Mouse (Mus musculus): ENCODE results near the gene Rbm44. TPM values are rescaled to one million over a fixed set of nuclear protein-coding genes. Genes with fewer than 3 reads are reported as not detected.
A peak's percentile ranks its signal among the peaks of the same experiment; 100 is the strongest.

Rbm44 gene
- polyA plus RNA-seq, 2 experiments = 0.95 to 1.4 TPM

DNA sequence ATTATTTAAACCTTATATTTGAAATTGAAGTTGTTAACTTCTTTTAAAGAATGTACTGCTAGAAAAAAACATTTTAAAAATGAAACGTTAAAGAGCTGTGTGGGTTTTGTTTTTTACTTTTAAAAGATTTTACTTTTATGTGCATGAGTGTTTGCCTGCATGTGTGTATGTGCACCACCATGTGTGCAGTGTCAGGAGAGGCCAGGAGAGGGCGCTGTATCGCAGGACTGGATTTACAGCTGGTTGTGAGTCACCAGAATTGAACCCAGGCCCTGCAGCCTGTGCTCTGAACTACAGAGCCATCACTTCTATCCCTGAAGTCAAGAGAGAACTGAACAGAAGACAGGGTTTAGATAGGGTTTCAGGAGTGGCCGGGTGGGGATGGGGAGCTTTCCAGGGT, 16.0 kb upstream of the Rbm44 start:
- Histone ChIP-seq H3K27me3 (ENCODE audit: control insufficient read depth, insufficient read depth, low read length) (no peaks in the 10 kb centered on the region), H3K9ac (replicated peaks) (no peak overlapping the region), H3K4me1 (replicated peaks; ENCODE audit: control insufficient read depth in 2 of 2, insufficient read depth in 2 of 2, low read length in 1 of 2) (no peaks in the 10 kb centered on the region), H3K4me3 (ENCODE audit: insufficient read depth in 1 of 2, low read depth in 2 of 2, low read length in 2 of 2) (no peak overlapping the region), H3K4me2 (ENCODE audit: low read depth) (no peak overlapping the region), H3K27ac (no peak overlapping the region), H3K36me3 (replicated peaks; ENCODE audit: control insufficient read depth, insufficient read depth, low read depth) (no peaks in the 10 kb centered on the region), H3K9me3 (ENCODE audit: control insufficient read depth, low read length) (no peaks in the 10 kb centered on the region)
- 71% methylated on average over 4 of the region's 4 CpGs for WGBS (ENCODE audit: insufficient replicate concordance)
- TF ChIP-seq EP300 (IDR thresholded peaks at IDR 0.05; ENCODE audit: low read depth) = no peak
- peak; percentile 40; the same call in 1 of the 2 replicates for TF ChIP-seq CTCF (IDR thresholded peaks at IDR 0.05; ENCODE audit: low read depth)
- no peak for ATAC-seq (ENCODE audit: insufficient read depth)
- DNase-seq (ENCODE audit: low read depth in 3 of 3, low spot score in 3 of 3) = no peak

DNA sequence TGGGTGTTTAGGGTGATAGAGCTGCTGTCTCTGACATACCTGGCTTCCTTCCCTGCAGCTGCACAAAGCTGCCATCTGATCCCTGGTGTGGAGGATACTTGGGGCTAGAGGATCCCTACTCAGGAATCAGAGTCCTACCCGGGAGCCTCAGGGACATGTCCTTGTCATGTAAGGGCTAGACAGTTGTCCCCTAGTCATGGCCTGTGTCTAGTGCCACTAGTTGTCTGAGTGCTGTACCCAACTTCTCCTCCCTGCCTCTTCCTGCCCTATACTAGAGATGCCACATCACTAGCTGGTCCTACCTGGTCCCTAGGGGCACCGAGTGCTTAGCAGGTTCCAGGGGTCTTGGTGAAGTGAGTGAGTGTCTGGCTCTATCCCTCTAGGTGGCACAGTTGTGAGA, 7.9 kb upstream of the Rbm44 start:
- ATAC-seq (ENCODE audit: insufficient read depth) (no peak), DNase-seq (ENCODE audit: low read depth in 3 of 3, low spot score in 3 of 3) (no peak)
- H3K27ac ChIP-seq = no peak overlapping the region
- TF ChIP-seq EP300 (IDR thresholded peaks at IDR 0.05; ENCODE audit: low read depth) = no peak
- no peaks in the 10 kb centered on the region for H3K27me3 ChIP-seq (ENCODE audit: control insufficient read depth, insufficient read depth, low read length)
- H3K9ac ChIP-seq (replicated peaks) = no peak overlapping the region
- WGBS (ENCODE audit: insufficient replicate concordance) = 45% methylated on average over 2 of the region's 2 CpGs
- H3K4me1 ChIP-seq (replicated peaks; ENCODE audit: control insufficient read depth in 2 of 2, insufficient read depth in 2 of 2, low read length in 1 of 2) = no peaks in the 10 kb centered on the region
- no peaks in the 10 kb centered on the region for H3K36me3 ChIP-seq (replicated peaks; ENCODE audit: control insufficient read depth, insufficient read depth, low read depth)
- no peaks in the 10 kb centered on the region for H3K9me3 ChIP-seq (ENCODE audit: control insufficient read depth, low read length)
- H3K4me3 ChIP-seq (ENCODE audit: insufficient read depth in 1 of 2, low read depth in 2 of 2, low read length in 2 of 2) = no peak overlapping the region
- no peak overlapping the region for H3K4me2 ChIP-seq (ENCODE audit: low read depth)

DNA sequence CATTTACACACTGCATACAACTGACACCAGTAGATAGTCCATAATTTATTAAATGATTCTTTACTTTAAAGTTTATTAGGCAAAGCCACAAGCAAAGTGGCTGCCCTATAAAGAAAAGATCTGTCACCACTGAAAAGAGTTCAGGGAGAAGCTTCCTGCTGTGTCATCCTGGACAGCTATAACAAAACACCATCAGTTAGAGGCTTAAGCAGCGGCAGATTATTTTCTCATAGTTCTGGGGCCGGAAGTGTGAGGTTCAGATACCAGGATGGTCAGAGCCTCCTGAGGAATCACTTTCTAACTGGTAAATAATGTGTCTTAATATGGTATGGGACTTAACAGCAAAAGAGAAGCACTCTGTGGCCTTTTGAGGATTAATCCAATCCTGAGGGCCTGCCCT, 6.6 kb downstream of the Rbm44 start:
- DNase-seq (ENCODE audit: low read depth in 3 of 3, low spot score in 3 of 3) (no peak), ATAC-seq (ENCODE audit: insufficient read depth) (no peak)
- no peak overlapping the region for H3K4me2 ChIP-seq (ENCODE audit: low read depth)
- no peak for TF ChIP-seq CTCF (IDR thresholded peaks at IDR 0.05; ENCODE audit: low read depth)
- no peak for TF ChIP-seq EP300 (IDR thresholded peaks at IDR 0.05; ENCODE audit: low read depth)
- H3K9me3 ChIP-seq (ENCODE audit: control insufficient read depth, low read length) = no peaks in the 10 kb centered on the region
- WGBS (ENCODE audit: insufficient replicate concordance) = 26% methylated on average over 2 of the region's 2 CpGs
- no peaks in the 10 kb centered on the region for H3K4me1 ChIP-seq (replicated peaks; ENCODE audit: control insufficient read depth in 2 of 2, insufficient read depth in 2 of 2, low read length in 1 of 2)
- H3K27ac ChIP-seq = no peak overlapping the region
- no peak overlapping the region for H3K4me3 ChIP-seq (ENCODE audit: insufficient read depth in 1 of 2, low read depth in 2 of 2, low read length in 2 of 2)
- H3K36me3 ChIP-seq (replicated peaks; ENCODE audit: control insufficient read depth, insufficient read depth, low read depth) = no peaks in the 10 kb centered on the region
- H3K9ac ChIP-seq (replicated peaks) = no peak overlapping the region
- no peaks in the 10 kb centered on the region for H3K27me3 ChIP-seq (ENCODE audit: control insufficient read depth, insufficient read depth, low read length)

DNA sequence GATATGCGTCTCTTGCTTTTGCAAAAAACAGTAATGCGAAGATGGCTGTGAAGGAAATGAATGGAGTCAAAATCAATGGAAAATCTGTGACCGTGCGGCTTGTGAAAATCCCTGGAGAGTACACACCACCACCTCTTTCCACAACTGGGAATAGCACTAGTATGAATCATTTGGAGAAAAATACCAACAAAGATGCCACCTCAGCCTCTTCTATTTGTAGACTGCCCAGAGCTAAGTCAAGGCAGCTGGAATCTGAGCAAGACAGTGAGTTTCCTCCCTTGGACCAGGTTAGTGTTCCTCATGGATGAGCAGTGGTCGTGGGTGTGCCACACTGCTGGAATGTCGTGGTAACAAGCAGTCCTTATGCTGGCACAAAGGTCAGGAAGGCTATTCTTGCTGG, 21.9 kb downstream of the Rbm44 start:
- H3K9ac ChIP-seq (replicated peaks) = no peak overlapping the region
- no peaks in the 10 kb centered on the region for H3K36me3 ChIP-seq (replicated peaks; ENCODE audit: control insufficient read depth, insufficient read depth, low read depth)
- DNase-seq (ENCODE audit: low read depth in 3 of 3, low spot score in 3 of 3) (no peak), ATAC-seq (ENCODE audit: insufficient read depth) (no peak)
- H3K27ac ChIP-seq = no peak overlapping the region
- TF ChIP-seq EP300 (IDR thresholded peaks at IDR 0.05; ENCODE audit: low read depth) (no peak), CTCF (IDR thresholded peaks at IDR 0.05; ENCODE audit: low read depth) (no peak)
- H3K4me2 ChIP-seq (ENCODE audit: low read depth) = no peak overlapping the region
- WGBS (ENCODE audit: insufficient replicate concordance) = 56% methylated on average over 6 of the region's 6 CpGs
- no peaks in the 10 kb centered on the region for H3K4me1 ChIP-seq (replicated peaks; ENCODE audit: control insufficient read depth in 2 of 2, insufficient read depth in 2 of 2, low read length in 1 of 2)
- H3K4me3 ChIP-seq (ENCODE audit: insufficient read depth in 1 of 2, low read depth in 2 of 2, low read length in 2 of 2) = no peak overlapping the region
- H3K27me3 ChIP-seq (ENCODE audit: control insufficient read depth, insufficient read depth, low read length) = no peaks in the 10 kb centered on the region
- H3K9me3 ChIP-seq (ENCODE audit: control insufficient read depth, low read length) = no peaks in the 10 kb centered on the region

DNA sequence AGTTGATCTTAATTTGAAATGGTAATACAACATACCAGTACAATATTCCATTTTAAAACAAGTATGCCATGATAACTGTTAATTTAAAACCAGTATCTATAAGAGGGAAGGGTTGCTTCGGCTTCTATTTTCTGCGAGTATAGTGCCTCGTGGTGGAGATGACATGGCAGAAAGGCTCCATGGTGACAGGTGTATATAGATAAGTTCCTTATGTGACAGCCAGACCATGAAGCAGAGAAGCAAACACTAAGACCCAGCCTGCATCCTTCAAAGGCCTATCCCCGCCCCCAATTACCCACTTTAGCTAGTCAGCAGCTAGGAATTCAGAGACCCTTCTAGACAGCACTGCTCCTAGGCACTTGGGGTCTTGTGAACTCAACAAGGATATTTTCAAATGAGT, 24.3 kb downstream of the Rbm44 start:
- Histone ChIP-seq H3K4me1 (replicated peaks; ENCODE audit: control insufficient read depth in 2 of 2, insufficient read depth in 2 of 2, low read length in 1 of 2) (no peaks in the 10 kb centered on the region), H3K9ac (replicated peaks) (no peak overlapping the region), H3K4me2 (ENCODE audit: low read depth) (no peak overlapping the region), H3K27me3 (ENCODE audit: control insufficient read depth, insufficient read depth, low read length) (no peaks in the 10 kb centered on the region), H3K9me3 (ENCODE audit: control insufficient read depth, low read length) (no peaks in the 10 kb centered on the region), H3K4me3 (ENCODE audit: insufficient read depth in 1 of 2, low read depth in 2 of 2, low read length in 2 of 2) (no peak overlapping the region), H3K27ac (no peak overlapping the region), H3K36me3 (replicated peaks; ENCODE audit: control insufficient read depth, insufficient read depth, low read depth) (no peaks in the 10 kb centered on the region)
- ATAC-seq (ENCODE audit: insufficient read depth) = no peak
- DNase-seq (ENCODE audit: low read depth in 3 of 3, low spot score in 3 of 3) = no peak
- WGBS (ENCODE audit: insufficient replicate concordance) = 25% methylated on average over 4 of the region's 4 CpGs
- no peak for TF ChIP-seq EP300 (IDR thresholded peaks at IDR 0.05; ENCODE audit: low read depth)
- TF ChIP-seq CTCF (IDR thresholded peaks at IDR 0.05; ENCODE audit: low read depth) = no peak

Measured in liver, embryonic 14.5 days (tissue).